Mouse (Mus musculus) urinary bladder, postnatal 0 days (tissue): Measurements from ENCODE around the gene Ehbp1. TPM values are rescaled to one million over a fixed set of nuclear protein-coding genes. Genes with fewer than 3 reads are reported as not detected.

ENCODE experiments used
- polyA plus RNA-seq: library from polyadenylated mRNA; unstranded; fragments of >200 nt; fragmentation: Nextera tagmentation; extraction: Ambion mirVana; gene quantifications from 2 replicates; pipeline ENCODE4 v1.2.1, GENCODE M21; 2015

The Ehbp1 gene
- 8.7 and 10.5 TPM in 2 replicates for polyA plus RNA-seq

GRCm38 (mm10) chr11:22342242-22343207 lies at the start of gene Ehbp1:
Gene Ehbp1 (minus strand): TSS chr11:22342292.

GRCm38 (mm10) chr11:22002783-22003340 lies 339.2 kb downstream of the Ehbp1 start, which contains the start of gene Otx1:
Gene Otx1 (minus strand): TSS chr11:22002897.

Other genes with a start within 250 kb of the Ehbp1 start
- 10.2 and 12.3 TPM in 2 replicates for gene Tmem17, start 169.8 kb upstream of the Ehbp1 start, polyA plus RNA-seq